8 mouse cellular contexts compared by ENCODE assay signal in genomic region chr19:45243918-45244700, GRCm38 (mm10). TPM values are rescaled to one million over a fixed set of nuclear protein-coding genes. Genes with fewer than 3 reads are reported as not detected.
DNase-seq lines count a peak whose midpoint lies in the region; ATAC-seq and TF ChIP-seq lines count a peak whose summit lies in the region.

No protein-coding gene starts in this region.

- 0 out of 2 replicates have a peak overlapping the region, but pooled peaks have one; percentile 0 for H3K4me2 ChIP-seq in hindbrain, embryonic 14.5 days (replicated peaks)
- H3K4me2 ChIP-seq in hindbrain, embryonic 12.5 days (replicated peaks), result no peak overlapping the region
- peak overlapping the region; percentile 25; the same call in 1 of the 2 replicates for H3K4me2 ChIP-seq in neural tube, embryonic 13.5 days

- peaks cover 66% of the 10 kb centered on the region for H3K27me3 ChIP-seq in hindbrain, embryonic 14.5 days (ENCODE audit: control insufficient read depth, insufficient read depth, low read length)
- H3K27me3 ChIP-seq in hindbrain, embryonic 12.5 days, result peaks cover 96% of the 10 kb centered on the region
- peaks cover 6% of the 10 kb centered on the region for H3K27me3 ChIP-seq in ES-Bruce4 (ENCODE audit: control insufficient read depth, insufficient read depth, low read length, poor library complexity, severe bottlenecking)
- H3K27me3 ChIP-seq in neural tube, embryonic 13.5 days, result peaks cover 94% of the 10 kb centered on the region

- no peak for ATAC-seq in hindbrain, embryonic 14.5 days (ENCODE audit: low FRiP score)
- no peak for ATAC-seq in hindbrain, embryonic 12.5 days (ENCODE audit: low FRiP score)
- ATAC-seq in common myeloid progenitor, adult 5-6 weeks (replicated peaks; ENCODE audit: low read depth, poor library complexity, severe bottlenecking), result peak; percentile 77
- ATAC-seq in neural tube, embryonic 13.5 days (ENCODE audit: low read depth), result no peak

- H3K4me3 ChIP-seq in hindbrain, embryonic 14.5 days (replicated peaks; ENCODE audit: low read length), result no peak overlapping the region
- H3K4me3 ChIP-seq in hindbrain, embryonic 12.5 days, result no peak overlapping the region
- H3K4me3 ChIP-seq in ES-Bruce4 (ENCODE audit: low read depth, low read length), result no peak overlapping the region
- no peak overlapping the region for H3K4me3 ChIP-seq in neural tube, embryonic 13.5 days

- TF ChIP-seq POLR2A in ES-Bruce4 (IDR thresholded peaks at IDR 0.05; ENCODE audit: insufficient read depth, low read length), result no peak

- no peak overlapping the region for H3K27ac ChIP-seq in hindbrain, embryonic 14.5 days
- H3K27ac ChIP-seq in hindbrain, embryonic 12.5 days, result no peak overlapping the region
- H3K27ac ChIP-seq in ES-Bruce4 (ENCODE audit: insufficient read depth, low read length), result no peak overlapping the region
- no peak overlapping the region for H3K27ac ChIP-seq in neural tube, embryonic 13.5 days (replicated peaks)

- TF ChIP-seq EP300 in ES-Bruce4 (IDR thresholded peaks at IDR 0.05; ENCODE audit: insufficient read depth, low read depth, low read length), result no peak

- no peaks in the 10 kb centered on the region for H3K36me3 ChIP-seq in hindbrain, embryonic 14.5 days (replicated peaks; ENCODE audit: control insufficient read depth, insufficient read depth)
- no peaks in the 10 kb centered on the region for H3K36me3 ChIP-seq in hindbrain, embryonic 12.5 days
- no peaks in the 10 kb centered on the region for H3K36me3 ChIP-seq in ES-Bruce4 (ENCODE audit: control insufficient read depth, insufficient read depth, low read length, poor library complexity, severe bottlenecking)
- 0 out of 2 replicates have a peak, but pooled peaks cover 3% of the 10 kb centered on the region for H3K36me3 ChIP-seq in neural tube, embryonic 13.5 days

- H3K4me1 ChIP-seq in hindbrain, embryonic 14.5 days (replicated peaks; ENCODE audit: control insufficient read depth, insufficient read depth, low read length), result no peaks in the 10 kb centered on the region
- peaks cover 10% of the 10 kb centered on the region for H3K4me1 ChIP-seq in hindbrain, embryonic 12.5 days
- no peaks in the 10 kb centered on the region for H3K4me1 ChIP-seq in ES-Bruce4 (ENCODE audit: control insufficient read depth, insufficient read depth, low read length)
- H3K4me1 ChIP-seq in neural tube, embryonic 13.5 days (replicated peaks), result peaks cover 47% of the 10 kb centered on the region

- peak; percentile 97 for TF ChIP-seq CTCF in ES-Bruce4 (IDR thresholded peaks at IDR 0.05; ENCODE audit: low read depth, low read length)

- 3% methylated on average over 29 of the region's 29 CpGs for WGBS in hindbrain, embryonic 14.5 days
- WGBS in hindbrain, embryonic 12.5 days, result 2% methylated on average over 29 of the region's 29 CpGs
- 3% methylated on average over 29 of the region's 29 CpGs for WGBS in neural tube, embryonic 13.5 days

- DNase-seq in hindbrain, embryonic 14.5 days (ENCODE audit: low spot score), result peak; percentile 67
- DNase-seq in kidney, postnatal 10 days, result peak; percentile 61
- no peak for DNase-seq in MN1 (ENCODE audit: low spot score)
- DNase-seq in layer of hippocampus, adult 9-11 months, result no peak

- H3K9me3 ChIP-seq in hindbrain, embryonic 14.5 days (ENCODE audit: control insufficient read depth, low read length), result no peaks in the 10 kb centered on the region
- no peaks in the 10 kb centered on the region for H3K9me3 ChIP-seq in hindbrain, embryonic 12.5 days (replicated peaks)
- H3K9me3 ChIP-seq in ES-Bruce4 (replicated peaks; ENCODE audit: control insufficient read depth, insufficient read depth, low read length, poor library complexity, severe bottlenecking), result no peaks in the 10 kb centered on the region
- H3K9me3 ChIP-seq in neural tube, embryonic 13.5 days, result no peaks in the 10 kb centered on the region

- no peak overlapping the region for H3K9ac ChIP-seq in hindbrain, embryonic 14.5 days
- H3K9ac ChIP-seq in hindbrain, embryonic 12.5 days, result no peak overlapping the region
- H3K9ac ChIP-seq in ES-Bruce4 (ENCODE audit: low read depth, poor library complexity, severe bottlenecking), result no peak overlapping the region
- no peak overlapping the region for H3K9ac ChIP-seq in neural tube, embryonic 13.5 days

RNA-seq across cellular contexts. Expression of gene Lbx1, which starts 8.5 kb away (rescaled TPM):
- 18.5 and 20.4 TPM in 2 replicates for polyA plus RNA-seq in hindbrain, embryonic 14.5 days (2014; fragmentation: Nextera tagmentation; extraction: Ambion mirVana)
- polyA plus RNA-seq in hindbrain, embryonic 12.5 days (2016; fragmentation: Nextera tagmentation; extraction: Ambion mirVana), result 10.8 and 18.8 TPM in 2 replicates
- polyA plus RNA-seq in ES-Bruce4 (2011; ENCODE audit: insufficient read depth, insufficient read length, low read depth, missing spikeins), result not detected in 2 replicates
- total RNA-seq in common myeloid progenitor, adult 5-6 weeks (2017), result not detected in 2 replicates
- 16.0 and 16.9 TPM in 2 replicates for polyA plus RNA-seq in neural tube, embryonic 13.5 days (2015; fragmentation: Nextera tagmentation; extraction: Ambion mirVana)

Comparison
In these comparisons a context has a peak if more than half of its experiments do, and no peak if none do; other contexts are left out.
1. DNase-seq: peak in hindbrain, embryonic 14.5 days (single experiment) and kidney, postnatal 10 days (single experiment); none in MN1 (single experiment) and layer of hippocampus, adult 9-11 months (single experiment).
2. RNA of gene Lbx1, which starts 8.5 kb away (polyA plus RNA-seq): 18.5 to 20.4 TPM in hindbrain, embryonic 14.5 days, 16.0 to 16.9 TPM in neural tube, embryonic 13.5 days and 10.8 to 18.8 TPM in hindbrain, embryonic 12.5 days; not detected in ES-Bruce4; every median in the first group is over 10 times any median in the second.